Mouse (Mus musculus): Measurements from ENCODE around the gene Prdm4. TPM values are rescaled to one million over a fixed set of nuclear protein-coding genes. Genes with fewer than 3 reads are reported as not detected.
A peak's percentile ranks its signal among the peaks of the same experiment; 100 is the strongest.

Prdm4 gene
- total and polyA plus RNA-seq, 2 experiments from 2014 or later = 14.9 to 71.4 TPM

GRCm38 (mm10) chr10:85929962-85930361 is 13.0 kb upstream of the Prdm4 start:
- H3K4me2 ChIP-seq (ENCODE audit: low read depth, low read length, poor library complexity, severe bottlenecking) = no peak overlapping the region
- WGBS = 95% methylated on average over 11 of the region's 11 CpGs
- no peaks in the 10 kb centered on the region for H3K27me3 ChIP-seq (ENCODE audit: insufficient read depth, low read length)
- no peak overlapping the region for H3K9ac ChIP-seq (replicated peaks; ENCODE audit: low read length, poor library complexity, severe bottlenecking)
- DNase-seq (ENCODE audit: low spot score) = no peak
- TF ChIP-seq CTCF (IDR thresholded peaks at IDR 0.05) = no peak
- H3K4me1 ChIP-seq (ENCODE audit: insufficient read depth, low read length) = peaks cover 9% of the 10 kb centered on the region; the same call in 1 of the 2 replicates
- H3K9me3 ChIP-seq (ENCODE audit: low read length) = no peaks in the 10 kb centered on the region
- no peak overlapping the region for H3K27ac ChIP-seq (ENCODE audit: low read depth, low read length)
- H3K36me3 ChIP-seq (ENCODE audit: insufficient read depth, low read length) = 0 out of 2 replicates have a peak, but pooled peaks cover under 1% of the 10 kb centered on the region
- no peak for ATAC-seq (ENCODE audit: low FRiP score)
- no peak overlapping the region for H3K4me3 ChIP-seq (ENCODE audit: low read depth, low read length)

DNA sequence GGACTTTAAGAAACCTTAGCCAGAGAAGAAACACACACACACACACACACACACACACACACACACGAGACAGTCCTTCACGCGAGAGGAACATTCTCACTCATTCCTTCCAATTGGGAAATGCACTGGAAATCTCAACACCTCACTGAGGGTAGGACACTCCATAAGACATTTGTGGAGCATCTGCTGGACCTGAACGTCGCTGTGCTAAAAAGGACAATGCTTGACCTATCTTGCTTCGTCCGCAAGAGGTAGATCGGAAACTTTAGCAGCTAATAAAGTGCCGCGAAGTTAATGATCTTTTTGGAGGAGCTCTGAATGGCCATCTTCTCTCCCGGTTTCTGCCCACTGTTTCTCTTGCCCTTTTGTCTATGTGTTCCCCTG is 12.3 kb upstream of the Prdm4 start:
- Histone ChIP-seq H3K4me3 (ENCODE audit: low read depth, low read length) (peak overlapping the region; percentile 55), H3K9me3 (ENCODE audit: low read length) (no peaks in the 10 kb centered on the region), H3K4me2 (ENCODE audit: low read depth, low read length, poor library complexity, severe bottlenecking) (peak overlapping the region; percentile 88), H3K4me1 (ENCODE audit: insufficient read depth, low read length) (peaks cover 9% of the 10 kb centered on the region; the same call in 1 of the 2 replicates), H3K9ac (replicated peaks; ENCODE audit: low read length, poor library complexity, severe bottlenecking) (peak overlapping the region; percentile 61; the same call in 1 of the 2 replicates), H3K27me3 (ENCODE audit: insufficient read depth, low read length) (no peaks in the 10 kb centered on the region), H3K27ac (ENCODE audit: low read depth, low read length) (no peak overlapping the region), H3K36me3 (ENCODE audit: insufficient read depth, low read length) (no peaks in the 10 kb centered on the region)
- no peak for TF ChIP-seq CTCF (IDR thresholded peaks at IDR 0.05)
- 36% methylated on average over 11 of the region's 11 CpGs for WGBS
- ATAC-seq (ENCODE audit: low FRiP score) (no peak), DNase-seq (ENCODE audit: low spot score) (peak; percentile 23)

- Histone ChIP-seq H3K27me3 (ENCODE audit: insufficient read depth, low read length) (no peaks in the 10 kb centered on the region), H3K4me2 (ENCODE audit: low read depth, low read length, poor library complexity, severe bottlenecking) (peak overlapping the region; percentile 88), H3K4me3 (ENCODE audit: low read depth, low read length) (peak overlapping the region; percentile 55), H3K4me1 (ENCODE audit: insufficient read depth, low read length) (peaks cover 9% of the 10 kb centered on the region; the same call in 1 of the 2 replicates), H3K9ac (replicated peaks; ENCODE audit: low read length, poor library complexity, severe bottlenecking) (peak overlapping the region; percentile 61), H3K36me3 (ENCODE audit: insufficient read depth, low read length) (no peaks in the 10 kb centered on the region), H3K27ac (ENCODE audit: low read depth, low read length) (no peak overlapping the region), H3K9me3 (ENCODE audit: low read length) (no peaks in the 10 kb centered on the region)
- 1% methylated on average over 62 of the region's 63 CpGs for WGBS
- DNase-seq (ENCODE audit: low spot score) (peak; percentile 91), ATAC-seq (ENCODE audit: low FRiP score) (peak; percentile 88)
- peak; percentile 71 for TF ChIP-seq CTCF (IDR thresholded peaks at IDR 0.05)
Measured at GRCm38 (mm10) chr10:85928499-85929207, 11.7 kb upstream of the Prdm4 start.

GRCm38 (mm10) chr10:85927676-85928445 is 10.9 kb upstream of the Prdm4 start, which contains the start of gene Ascl4:
Gene Ascl4 (plus strand): TSS chr10:85927681.
- no peaks in the 10 kb centered on the region for H3K36me3 ChIP-seq (ENCODE audit: insufficient read depth, low read length)
- no peaks in the 10 kb centered on the region for H3K9me3 ChIP-seq (ENCODE audit: low read length)
- TF ChIP-seq CTCF (IDR thresholded peaks at IDR 0.05) = peak; percentile 23; the same call in 1 of the 2 replicates
- no peak within 1 kb of the TSS for H3K27ac ChIP-seq (ENCODE audit: low read depth, low read length)
- no peaks in the 10 kb centered on the region for H3K27me3 ChIP-seq (ENCODE audit: insufficient read depth, low read length)
- ATAC-seq (ENCODE audit: low FRiP score) = no peak
- H3K4me3 ChIP-seq (ENCODE audit: low read depth, low read length) = peak within 1 kb of the TSS; percentile 55
- no peak for DNase-seq (ENCODE audit: low spot score)
- WGBS = under 1% methylated on average over 23 of the region's 23 CpGs
- H3K4me2 ChIP-seq (ENCODE audit: low read depth, low read length, poor library complexity, severe bottlenecking) = peak within 1 kb of the TSS; percentile 88
- peak within 1 kb of the TSS; percentile 61 for H3K9ac ChIP-seq (replicated peaks; ENCODE audit: low read length, poor library complexity, severe bottlenecking)
- H3K4me1 ChIP-seq (ENCODE audit: insufficient read depth, low read length) = peaks cover 9% of the 10 kb centered on the region; the same call in 1 of the 2 replicates

GRCm38 (mm10) chr10:85879886-85880486 is 37.0 kb downstream of the Prdm4 start:
- DNase-seq (ENCODE audit: low spot score) = no peak
- no peaks in the 10 kb centered on the region for H3K27me3 ChIP-seq (ENCODE audit: insufficient read depth, low read length)
- H3K4me3 ChIP-seq (ENCODE audit: low read depth, low read length) = no peak overlapping the region
- 96% methylated on average over 8 of the region's 8 CpGs for WGBS
- no peak overlapping the region for H3K4me2 ChIP-seq (ENCODE audit: low read depth, low read length, poor library complexity, severe bottlenecking)
- ATAC-seq (ENCODE audit: low FRiP score) = no peak
- no peaks in the 10 kb centered on the region for H3K4me1 ChIP-seq (ENCODE audit: insufficient read depth, low read length)
- H3K27ac ChIP-seq (ENCODE audit: low read depth, low read length) = no peak overlapping the region
- H3K36me3 ChIP-seq (ENCODE audit: insufficient read depth, low read length) = peaks cover 71% of the 10 kb centered on the region
- TF ChIP-seq CTCF (IDR thresholded peaks at IDR 0.05) = no peak
- no peaks in the 10 kb centered on the region for H3K9me3 ChIP-seq (ENCODE audit: low read length)
- no peak overlapping the region for H3K9ac ChIP-seq (replicated peaks; ENCODE audit: low read length, poor library complexity, severe bottlenecking)
